Mouse (Mus musculus): Measurements from ENCODE around the gene Olfr885. TPM values are rescaled to one million over a fixed set of nuclear protein-coding genes. Genes with fewer than 3 reads are reported as not detected.

Olfr885 gene
- not detected in 2 replicates for polyA plus RNA-seq (2014; fragmentation: Nextera tagmentation; extraction: Ambion mirVana)

GRCm38 (mm10) chr9:38061022-38061421 is at the start of gene Olfr885:
Gene Olfr885 (plus strand): TSS chr9:38061322.
- Histone ChIP-seq H3K9ac (ENCODE audit: low read length) (no peak within 1 kb of the TSS), H3K27me3 (replicated peaks; ENCODE audit: control insufficient read depth, insufficient read depth, low read length) (no peaks in the 10 kb centered on the region), H3K9me3 (replicated peaks; ENCODE audit: control insufficient read depth, low read length) (no peaks in the 10 kb centered on the region), H3K4me2 (ENCODE audit: low read length) (no peak within 1 kb of the TSS), H3K4me3 (ENCODE audit: low read depth, low read length) (no peak within 1 kb of the TSS), H3K27ac (ENCODE audit: low read depth, low read length) (no peak within 1 kb of the TSS), H3K4me1 (ENCODE audit: control insufficient read depth, insufficient read depth, low read length) (no peaks in the 10 kb centered on the region), H3K36me3 (ENCODE audit: control insufficient read depth, insufficient read depth, low read length) (no peaks in the 10 kb centered on the region)
- DNase-seq (ENCODE audit: low spot score) = no peak
- no peak for ATAC-seq
- 88% methylated on average over 3 of the region's 3 CpGs for WGBS

GRCm38 (mm10) chr9:38025508-38025907 is 35.6 kb upstream of the Olfr885 start, which contains the start of gene Olfr883:
Gene Olfr883 (plus strand): TSS chr9:38025808.
- no peaks in the 10 kb centered on the region for H3K9me3 ChIP-seq (replicated peaks; ENCODE audit: control insufficient read depth, low read length)
- no peaks in the 10 kb centered on the region for H3K27me3 ChIP-seq (replicated peaks; ENCODE audit: control insufficient read depth, insufficient read depth, low read length)
- H3K27ac ChIP-seq (ENCODE audit: low read depth, low read length) = no peak within 1 kb of the TSS
- DNase-seq (ENCODE audit: low spot score) = no peak
- WGBS = 87% methylated on average over 1 of the region's 1 CpGs
- no peak within 1 kb of the TSS for H3K4me2 ChIP-seq (ENCODE audit: low read length)
- no peak within 1 kb of the TSS for H3K9ac ChIP-seq (ENCODE audit: low read length)
- no peak for ATAC-seq
- H3K4me3 ChIP-seq (ENCODE audit: low read depth, low read length) = no peak within 1 kb of the TSS
- H3K4me1 ChIP-seq (ENCODE audit: control insufficient read depth, insufficient read depth, low read length) = no peaks in the 10 kb centered on the region
- H3K36me3 ChIP-seq (ENCODE audit: control insufficient read depth, insufficient read depth, low read length) = no peaks in the 10 kb centered on the region

GRCm38 (mm10) chr9:38046255-38046654 is 14.9 kb upstream of the Olfr885 start, which contains the start of gene Olfr884:
Gene Olfr884 (plus strand): TSS chr9:38046555.
- H3K27ac ChIP-seq (ENCODE audit: low read depth, low read length) = no peak within 1 kb of the TSS
- H3K4me3 ChIP-seq (ENCODE audit: low read depth, low read length) = no peak within 1 kb of the TSS
- H3K36me3 ChIP-seq (ENCODE audit: control insufficient read depth, insufficient read depth, low read length) = no peaks in the 10 kb centered on the region
- H3K27me3 ChIP-seq (replicated peaks; ENCODE audit: control insufficient read depth, insufficient read depth, low read length) = no peaks in the 10 kb centered on the region
- H3K4me1 ChIP-seq (ENCODE audit: control insufficient read depth, insufficient read depth, low read length) = no peaks in the 10 kb centered on the region
- no peaks in the 10 kb centered on the region for H3K9me3 ChIP-seq (replicated peaks; ENCODE audit: control insufficient read depth, low read length)
- H3K4me2 ChIP-seq (ENCODE audit: low read length) = no peak within 1 kb of the TSS
- WGBS = 69% methylated on average over 1 of the region's 1 CpGs
- DNase-seq (ENCODE audit: low spot score) (no peak), ATAC-seq (no peak)
- H3K9ac ChIP-seq (ENCODE audit: low read length) = no peak within 1 kb of the TSS

- Histone ChIP-seq H3K9ac (ENCODE audit: low read length) (no peak within 1 kb of the TSS), H3K9me3 (replicated peaks; ENCODE audit: control insufficient read depth, low read length) (no peaks in the 10 kb centered on the region), H3K4me1 (ENCODE audit: control insufficient read depth, insufficient read depth, low read length) (no peaks in the 10 kb centered on the region), H3K4me2 (ENCODE audit: low read length) (no peak within 1 kb of the TSS), H3K36me3 (ENCODE audit: control insufficient read depth, insufficient read depth, low read length) (no peaks in the 10 kb centered on the region), H3K27ac (ENCODE audit: low read depth, low read length) (no peak within 1 kb of the TSS), H3K27me3 (replicated peaks; ENCODE audit: control insufficient read depth, insufficient read depth, low read length) (no peaks in the 10 kb centered on the region), H3K4me3 (ENCODE audit: low read depth, low read length) (no peak within 1 kb of the TSS)
- ATAC-seq (no peak), DNase-seq (ENCODE audit: low spot score) (no peak)
- WGBS = 76% methylated on average over 1 of the region's 1 CpGs
These were observed 22.6 kb downstream of the Olfr885 start, which contains the start of gene Olfr887 for GRCm38 (mm10) chr9:38083772-38084171. Gene Olfr887 (plus strand): TSS chr9:38084072.

- Histone ChIP-seq H3K9ac (ENCODE audit: low read length) (no peak within 1 kb of the TSS), H3K4me2 (ENCODE audit: low read length) (no peak within 1 kb of the TSS), H3K4me1 (ENCODE audit: control insufficient read depth, insufficient read depth, low read length) (no peaks in the 10 kb centered on the region), H3K9me3 (replicated peaks; ENCODE audit: control insufficient read depth, low read length) (no peaks in the 10 kb centered on the region), H3K4me3 (ENCODE audit: low read depth, low read length) (no peak within 1 kb of the TSS), H3K27ac (ENCODE audit: low read depth, low read length) (no peak within 1 kb of the TSS), H3K27me3 (replicated peaks; ENCODE audit: control insufficient read depth, insufficient read depth, low read length) (no peaks in the 10 kb centered on the region), H3K36me3 (ENCODE audit: control insufficient read depth, insufficient read depth, low read length) (no peaks in the 10 kb centered on the region)
- ATAC-seq (no peak), DNase-seq (ENCODE audit: low spot score) (no peak)
- 78% methylated on average over 1 of the region's 1 CpGs for WGBS
These were observed 46.7 kb downstream of the Olfr885 start, which contains the start of gene Olfr888 for GRCm38 (mm10) chr9:38107828-38108227. Gene Olfr888 (plus strand): TSS chr9:38108128.

Other genes starting within 250 kb of the Olfr885 start
- not detected in 2 replicates for gene Olfr877, start 207.1 kb upstream of the Olfr885 start, polyA plus RNA-seq (2014; fragmentation: Nextera tagmentation; extraction: Ambion mirVana)
- not detected in 2 replicates for gene Olfr145, start 164.6 kb upstream of the Olfr885 start, polyA plus RNA-seq (2014; fragmentation: Nextera tagmentation; extraction: Ambion mirVana)
- not detected in 2 replicates for gene Olfr878, start 143.5 kb upstream of the Olfr885 start, polyA plus RNA-seq (2014; fragmentation: Nextera tagmentation; extraction: Ambion mirVana)
- gene Olfr881, start 69.5 kb upstream of the Olfr885 start, polyA plus RNA-seq (2014; fragmentation: Nextera tagmentation; extraction: Ambion mirVana) = not detected in 2 replicates
- not detected in 2 replicates for gene Olfr883, start 35.5 kb upstream of the Olfr885 start, polyA plus RNA-seq (2014; fragmentation: Nextera tagmentation; extraction: Ambion mirVana)
- gene Olfr884, start 14.8 kb upstream of the Olfr885 start, polyA plus RNA-seq (2014; fragmentation: Nextera tagmentation; extraction: Ambion mirVana) = not detected in 2 replicates
- not detected in 2 replicates for gene Olfr887, start 22.8 kb downstream of the Olfr885 start, polyA plus RNA-seq (2014; fragmentation: Nextera tagmentation; extraction: Ambion mirVana)
- not detected in 2 replicates for gene Olfr888, start 46.8 kb downstream of the Olfr885 start, polyA plus RNA-seq (2014; fragmentation: Nextera tagmentation; extraction: Ambion mirVana)
- gene Olfr889, start 53.9 kb downstream of the Olfr885 start, polyA plus RNA-seq (2014; fragmentation: Nextera tagmentation; extraction: Ambion mirVana) = 0.04 and 0.06 TPM in 2 replicates
- gene Olfr890, start 81.2 kb downstream of the Olfr885 start, polyA plus RNA-seq (2014; fragmentation: Nextera tagmentation; extraction: Ambion mirVana) = not detected in 2 replicates
- gene Olfr891, start 119.5 kb downstream of the Olfr885 start, polyA plus RNA-seq (2014; fragmentation: Nextera tagmentation; extraction: Ambion mirVana) = not detected in 2 replicates
- gene Olfr893, start 147.0 kb downstream of the Olfr885 start, polyA plus RNA-seq (2014; fragmentation: Nextera tagmentation; extraction: Ambion mirVana) = not detected in 2 replicates
- not detected in 2 replicates for gene Olfr894, start 156.7 kb downstream of the Olfr885 start, polyA plus RNA-seq (2014; fragmentation: Nextera tagmentation; extraction: Ambion mirVana)
- gene Olfr143, start 191.5 kb downstream of the Olfr885 start, polyA plus RNA-seq (2014; fragmentation: Nextera tagmentation; extraction: Ambion mirVana) = not detected in 2 replicates
- not detected in 2 replicates for gene Olfr895, start 206.5 kb downstream of the Olfr885 start, polyA plus RNA-seq (2014; fragmentation: Nextera tagmentation; extraction: Ambion mirVana)
- gene Olfr896-ps1, start 229.8 kb downstream of the Olfr885 start, polyA plus RNA-seq (2014; fragmentation: Nextera tagmentation; extraction: Ambion mirVana) = not detected in 2 replicates

All from forebrain, embryonic 14.5 days (tissue).